Mouse (Mus musculus): ENCODE data around the gene Stk39. TPM values are rescaled to one million over a fixed set of nuclear protein-coding genes. Genes with fewer than 3 reads are reported as not detected.

Gene Stk39
- polyA plus RNA-seq, 1 experiment from 2014 or later, result 39.0 TPM

DNA sequence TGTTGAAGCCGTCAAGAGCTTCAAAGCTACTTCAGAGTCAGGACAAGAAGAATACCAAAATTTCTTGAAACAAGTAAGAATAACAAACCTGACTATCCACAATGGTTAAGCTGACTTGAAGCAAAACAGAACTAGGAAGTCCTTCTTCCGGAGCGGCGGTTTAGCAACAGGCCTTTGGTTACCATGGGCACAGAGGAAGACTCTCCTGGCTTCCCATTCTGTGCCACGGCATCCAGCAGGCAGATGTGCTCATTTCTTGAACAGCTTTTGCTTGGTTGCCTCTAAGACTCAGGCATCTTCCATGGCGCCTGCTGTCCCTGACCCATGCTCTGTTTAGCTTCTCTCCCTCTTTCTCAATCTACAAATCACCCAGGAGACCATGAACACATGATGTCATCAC is 257.7 kb downstream of the Stk39 start:
- Histone ChIP-seq H3K9me3 (ENCODE audit: control insufficient read depth, low read length) (no peaks in the 10 kb centered on the region), H3K4me2 (ENCODE audit: low read length) (no peak overlapping the region)
- 70% methylated on average over 6 of the region's 6 CpGs for WGBS

GRCm38 (mm10) chr2:68211443-68211842 is 260.6 kb downstream of the Stk39 start:
- ATAC-seq (ENCODE audit: low FRiP score, low TSS enrichment), result no peak
- no peak for DNase-seq
- 94% methylated on average over 7 of the region's 7 CpGs for WGBS
- no peak overlapping the region for H3K27ac ChIP-seq (replicated peaks; ENCODE audit: low read depth, low read length)
- no peaks in the 10 kb centered on the region for H3K9me3 ChIP-seq (ENCODE audit: control insufficient read depth, low read length)
- no peaks in the 10 kb centered on the region for H3K4me1 ChIP-seq (ENCODE audit: control insufficient read depth, insufficient read depth, low read length)
- H3K36me3 ChIP-seq (ENCODE audit: control insufficient read depth, insufficient read depth, low read length), result no peaks in the 10 kb centered on the region
- H3K4me3 ChIP-seq (replicated peaks; ENCODE audit: low read depth, low read length), result no peak overlapping the region
- H3K4me2 ChIP-seq (ENCODE audit: low read length), result no peak overlapping the region
- no peaks in the 10 kb centered on the region for H3K27me3 ChIP-seq (ENCODE audit: control insufficient read depth, insufficient read depth, low read length)
- H3K9ac ChIP-seq (replicated peaks; ENCODE audit: low read length), result no peak overlapping the region

More for the DNA sequence above, 257.7 kb downstream of the Stk39 start:
- no peak overlapping the region for H3K27ac ChIP-seq (replicated peaks; ENCODE audit: low read depth, low read length)
- H3K27me3 ChIP-seq (ENCODE audit: control insufficient read depth, insufficient read depth, low read length), result no peaks in the 10 kb centered on the region
- no peak overlapping the region for H3K9ac ChIP-seq (replicated peaks; ENCODE audit: low read length)
- peaks cover 7% of the 10 kb centered on the region; the same call in 1 of the 2 replicates for H3K36me3 ChIP-seq (ENCODE audit: control insufficient read depth, insufficient read depth, low read length)
- no peaks in the 10 kb centered on the region for H3K4me1 ChIP-seq (ENCODE audit: control insufficient read depth, insufficient read depth, low read length)
- ATAC-seq (ENCODE audit: low FRiP score, low TSS enrichment) (no peak), DNase-seq (no peak)
- H3K4me3 ChIP-seq (replicated peaks; ENCODE audit: low read depth, low read length), result no peak overlapping the region

GRCm38 (mm10) chr2:68196245-68196644 is 275.8 kb downstream of the Stk39 start:
- no peak overlapping the region for H3K4me2 ChIP-seq (ENCODE audit: low read length)
- 72% methylated on average over 4 of the region's 4 CpGs for WGBS
- ATAC-seq (ENCODE audit: low FRiP score, low TSS enrichment) (no peak), DNase-seq (no peak)
- H3K4me1 ChIP-seq (ENCODE audit: control insufficient read depth, insufficient read depth, low read length), result no peaks in the 10 kb centered on the region
- no peaks in the 10 kb centered on the region for H3K36me3 ChIP-seq (ENCODE audit: control insufficient read depth, insufficient read depth, low read length)
- H3K9me3 ChIP-seq (ENCODE audit: control insufficient read depth, low read length), result no peaks in the 10 kb centered on the region
- no peak overlapping the region for H3K9ac ChIP-seq (replicated peaks; ENCODE audit: low read length)
- H3K4me3 ChIP-seq (replicated peaks; ENCODE audit: low read depth, low read length), result no peak overlapping the region
- H3K27me3 ChIP-seq (ENCODE audit: control insufficient read depth, insufficient read depth, low read length), result no peaks in the 10 kb centered on the region
- H3K27ac ChIP-seq (replicated peaks; ENCODE audit: low read depth, low read length), result no peak overlapping the region

DNA sequence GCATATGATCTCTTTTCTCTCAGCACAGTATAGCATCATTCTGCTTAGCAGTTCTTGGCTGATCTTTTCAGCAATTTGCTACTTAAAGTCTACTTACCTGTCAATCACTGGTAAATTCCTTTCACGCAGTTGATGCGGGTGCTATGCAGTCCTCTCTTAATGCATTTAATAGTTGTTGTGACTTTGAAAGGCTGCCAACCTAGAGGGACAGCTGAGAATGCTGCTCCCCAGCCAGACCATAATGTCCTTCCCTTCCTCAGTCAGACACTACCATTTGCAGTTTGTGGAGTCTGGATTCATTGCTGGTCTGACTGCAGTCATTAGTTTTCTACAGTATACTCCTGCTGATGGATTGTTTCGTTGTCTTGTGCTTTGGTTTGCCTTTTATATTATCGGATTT is 277.6 kb downstream of the Stk39 start:
- Histone ChIP-seq H3K27me3 (ENCODE audit: control insufficient read depth, insufficient read depth, low read length) (no peaks in the 10 kb centered on the region), H3K36me3 (ENCODE audit: control insufficient read depth, insufficient read depth, low read length) (no peaks in the 10 kb centered on the region), H3K27ac (replicated peaks; ENCODE audit: low read depth, low read length) (no peak overlapping the region), H3K9me3 (ENCODE audit: control insufficient read depth, low read length) (no peaks in the 10 kb centered on the region), H3K4me3 (replicated peaks; ENCODE audit: low read depth, low read length) (no peak overlapping the region), H3K9ac (replicated peaks; ENCODE audit: low read length) (no peak overlapping the region), H3K4me2 (ENCODE audit: low read length) (no peak overlapping the region), H3K4me1 (ENCODE audit: control insufficient read depth, insufficient read depth, low read length) (no peaks in the 10 kb centered on the region)
- no peak for DNase-seq
- WGBS, result 65% methylated on average over 4 of the region's 4 CpGs
- no peak for ATAC-seq (ENCODE audit: low FRiP score, low TSS enrichment)

- DNase-seq (no peak), ATAC-seq (ENCODE audit: low FRiP score, low TSS enrichment) (no peak)
- H3K4me1 ChIP-seq (ENCODE audit: control insufficient read depth, insufficient read depth, low read length), result no peaks in the 10 kb centered on the region
- no peak overlapping the region for H3K9ac ChIP-seq (replicated peaks; ENCODE audit: low read length)
- H3K4me2 ChIP-seq (ENCODE audit: low read length), result no peak overlapping the region
- H3K9me3 ChIP-seq (ENCODE audit: control insufficient read depth, low read length), result no peaks in the 10 kb centered on the region
- no peaks in the 10 kb centered on the region for H3K36me3 ChIP-seq (ENCODE audit: control insufficient read depth, insufficient read depth, low read length)
- no peaks in the 10 kb centered on the region for H3K27me3 ChIP-seq (ENCODE audit: control insufficient read depth, insufficient read depth, low read length)
- H3K27ac ChIP-seq (replicated peaks; ENCODE audit: low read depth, low read length), result no peak overlapping the region
- H3K4me3 ChIP-seq (replicated peaks; ENCODE audit: low read depth, low read length), result no peak overlapping the region
Measured at GRCm38 (mm10) chr2:68193465-68193837, 278.6 kb downstream of the Stk39 start.

- no peak overlapping the region for H3K4me2 ChIP-seq (ENCODE audit: low read length)
- H3K4me1 ChIP-seq (ENCODE audit: control insufficient read depth, insufficient read depth, low read length), result no peaks in the 10 kb centered on the region
- H3K27me3 ChIP-seq (ENCODE audit: control insufficient read depth, insufficient read depth, low read length), result no peaks in the 10 kb centered on the region
- H3K4me3 ChIP-seq (replicated peaks; ENCODE audit: low read depth, low read length), result no peak overlapping the region
- no peaks in the 10 kb centered on the region for H3K36me3 ChIP-seq (ENCODE audit: control insufficient read depth, insufficient read depth, low read length)
- no peak overlapping the region for H3K9ac ChIP-seq (replicated peaks; ENCODE audit: low read length)
- no peak overlapping the region for H3K27ac ChIP-seq (replicated peaks; ENCODE audit: low read depth, low read length)
- DNase-seq (no peak), ATAC-seq (ENCODE audit: low FRiP score, low TSS enrichment) (no peak)
- 86% methylated on average over 5 of the region's 5 CpGs for WGBS
- H3K9me3 ChIP-seq (ENCODE audit: control insufficient read depth, low read length), result no peaks in the 10 kb centered on the region
Measured at GRCm38 (mm10) chr2:68192605-68193464, 279.2 kb downstream of the Stk39 start.

DNA sequence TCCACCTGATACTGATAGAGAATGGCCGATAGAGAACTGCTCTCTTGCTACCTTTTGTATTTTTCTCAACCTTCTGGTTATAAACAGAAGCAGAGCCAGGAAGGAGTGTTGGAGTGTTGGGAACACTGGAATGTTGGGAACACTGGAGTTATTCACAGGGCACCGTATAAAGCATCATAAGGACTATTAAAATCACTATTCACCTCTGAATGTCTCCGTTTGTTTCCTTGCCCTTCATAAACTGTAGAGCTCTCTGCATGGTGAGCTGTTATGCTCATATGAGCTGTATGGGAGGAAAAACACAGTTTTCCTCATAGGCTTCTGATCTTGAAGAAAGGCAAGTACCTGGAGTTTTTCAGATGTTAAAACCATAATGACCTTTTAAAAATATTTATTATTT is 295.6 kb downstream of the Stk39 start:
- H3K4me1 ChIP-seq (ENCODE audit: control insufficient read depth, insufficient read depth, low read length), result no peaks in the 10 kb centered on the region
- no peaks in the 10 kb centered on the region for H3K9me3 ChIP-seq (ENCODE audit: control insufficient read depth, low read length)
- 94% methylated on average over 3 of the region's 3 CpGs for WGBS

GRCm38 (mm10) chr2:68171306-68171705 is 300.8 kb downstream of the Stk39 start:
- Histone ChIP-seq H3K9me3 (ENCODE audit: control insufficient read depth, low read length) (no peaks in the 10 kb centered on the region), H3K36me3 (ENCODE audit: control insufficient read depth, insufficient read depth, low read length) (no peaks in the 10 kb centered on the region), H3K27me3 (ENCODE audit: control insufficient read depth, insufficient read depth, low read length) (no peaks in the 10 kb centered on the region), H3K4me1 (ENCODE audit: control insufficient read depth, insufficient read depth, low read length) (no peaks in the 10 kb centered on the region), H3K9ac (replicated peaks; ENCODE audit: low read length) (no peak overlapping the region), H3K4me3 (replicated peaks; ENCODE audit: low read depth, low read length) (no peak overlapping the region), H3K4me2 (ENCODE audit: low read length) (no peak overlapping the region), H3K27ac (replicated peaks; ENCODE audit: low read depth, low read length) (no peak overlapping the region)
- DNase-seq (no peak), ATAC-seq (ENCODE audit: low FRiP score, low TSS enrichment) (no peak)
- WGBS, result 88% methylated on average over 10 of the region's 10 CpGs

More for the DNA sequence above, 295.6 kb downstream of the Stk39 start:
- no peak overlapping the region for H3K4me2 ChIP-seq (ENCODE audit: low read length)
- ATAC-seq (ENCODE audit: low FRiP score, low TSS enrichment) (no peak), DNase-seq (no peak)
- no peaks in the 10 kb centered on the region for H3K27me3 ChIP-seq (ENCODE audit: control insufficient read depth, insufficient read depth, low read length)
- no peak overlapping the region for H3K9ac ChIP-seq (replicated peaks; ENCODE audit: low read length)
- no peak overlapping the region for H3K27ac ChIP-seq (replicated peaks; ENCODE audit: low read depth, low read length)
- no peaks in the 10 kb centered on the region for H3K36me3 ChIP-seq (ENCODE audit: control insufficient read depth, insufficient read depth, low read length)
- H3K4me3 ChIP-seq (replicated peaks; ENCODE audit: low read depth, low read length), result no peak overlapping the region

DNA sequence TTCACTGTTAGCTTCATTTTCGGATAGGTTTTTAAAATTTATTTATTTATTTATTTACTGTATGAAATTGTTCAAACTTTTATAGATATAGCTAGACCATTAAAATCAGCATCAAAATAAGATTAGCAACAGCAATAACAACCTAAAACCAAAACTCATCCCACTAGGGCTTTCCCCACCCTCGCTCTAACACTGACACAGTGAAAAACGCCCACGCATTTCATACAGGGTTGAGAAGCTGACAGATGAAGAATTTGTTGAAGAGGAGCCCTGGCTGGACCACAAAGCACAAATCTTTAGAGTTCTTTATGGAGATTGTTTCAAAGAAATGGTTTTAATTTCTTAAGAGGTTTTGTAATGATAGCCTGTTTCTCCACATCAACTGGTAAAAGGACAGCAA is 310.1 kb downstream of the Stk39 start:
- Histone ChIP-seq H3K4me2 (ENCODE audit: low read length) (no peak overlapping the region), H3K9me3 (ENCODE audit: control insufficient read depth, low read length) (no peaks in the 10 kb centered on the region), H3K36me3 (ENCODE audit: control insufficient read depth, insufficient read depth, low read length) (no peaks in the 10 kb centered on the region), H3K27me3 (ENCODE audit: control insufficient read depth, insufficient read depth, low read length) (no peaks in the 10 kb centered on the region), H3K4me3 (replicated peaks; ENCODE audit: low read depth, low read length) (no peak overlapping the region), H3K27ac (replicated peaks; ENCODE audit: low read depth, low read length) (no peak overlapping the region), H3K4me1 (ENCODE audit: control insufficient read depth, insufficient read depth, low read length) (no peaks in the 10 kb centered on the region), H3K9ac (replicated peaks; ENCODE audit: low read length) (no peak overlapping the region)
- ATAC-seq (ENCODE audit: low FRiP score, low TSS enrichment), result no peak
- DNase-seq, result no peak
- 85% methylated on average over 4 of the region's 4 CpGs for WGBS

All from midbrain, embryonic 14.5 days (tissue).